Mouse (Mus musculus): Measurements from ENCODE around the gene Myo1c.

GRCm38 (mm10) chr11:75660081-75660590 is 9.8 kb downstream of the Myo1c start:
- TF ChIP-seq CTCF (IDR thresholded peaks at IDR 0.05; ENCODE audit: control insufficient read depth, insufficient read depth, insufficient read length) (no peak), MAX (IDR thresholded peaks at IDR 0.05) (no peak), MYOD1 (IDR thresholded peaks at IDR 0.05; ENCODE audit: control insufficient read depth, insufficient read length, low read depth) (no peak), MYOG (IDR thresholded peaks at IDR 0.05; ENCODE audit: control insufficient read depth, extremely low read depth, insufficient read length) (no peak), USF1 (IDR thresholded peaks at IDR 0.05; ENCODE audit: low read depth) (no peak), CEBPB (IDR thresholded peaks at IDR 0.05; ENCODE audit: low read depth) (no peak), FOSL1 (IDR thresholded peaks at IDR 0.05; ENCODE audit: insufficient read depth, low read length, poor library complexity, severe bottlenecking) (no peak)

Measured in C2C12 (cell line).